Mouse (Mus musculus) embryonic fibroblast, embryonic 13.5 days (primary cell): ENCODE data around the gene Nox1. TPM values are rescaled to one million over a fixed set of nuclear protein-coding genes. Genes with fewer than 3 reads are reported as not detected.

Experiments
- H3K27ac ChIP-seq: 2 replicates; pipeline ENCODE4 v1.5.1; 2012; ENCODE audit warnings: low read length, control low read depth, inconsistent platforms; ENCODE audit not compliant: insufficient read depth
- H3K4me1 ChIP-seq: 2 replicates; pipeline ENCODE4 v1.6.1; 2011; ENCODE audit warnings: low read length; ENCODE audit not compliant: control insufficient read depth, insufficient read depth
- H3K4me3 ChIP-seq: 2 replicates; pipeline ENCODE4 v1.5.1; 2011; ENCODE audit warnings: mild to moderate bottlenecking, control low read depth, low read length; ENCODE audit not compliant: insufficient read depth
- CTCF ChIP-seq: IDR thresholded peaks from 2 replicates; pipeline ENCODE4 v1.5.1; 2011; ENCODE audit warnings: mild to moderate bottlenecking, control low read depth, low read length, moderate library complexity, borderline replicate concordance; ENCODE audit not compliant: insufficient read depth
- POLR2A ChIP-seq: IDR thresholded peaks from 2 replicates; pipeline ENCODE4 v1.6.1; 2011; ENCODE audit warnings: low read depth, mild to moderate bottlenecking, control low read depth, low read length, moderate library complexity
- polyA plus RNA-seq: library from polyadenylated mRNA; stranded (reverse); fragments of >200 nt; gene quantifications from 2 replicates; pipeline ENCODE4 v1.2.4, GENCODE M21; 2011; ENCODE audit warnings: low read depth; ENCODE audit not compliant: missing spikeins, insufficient read length

Nox1 gene
- polyA plus RNA-seq = 0.37 and 0.65 TPM in 2 replicates

- no peak within 1 kb of the TSS; the same call in 1 of the 2 replicates for H3K27ac ChIP-seq
- no peak within 1 kb of the TSS for H3K4me3 ChIP-seq
- TF ChIP-seq POLR2A (no peak), CTCF (no peak)
- no peaks in the 10 kb centered on the region; the same call in 1 of the 2 replicates for H3K4me1 ChIP-seq
These were observed at the start of gene Nox1 for GRCm38 (mm10) chrX:134221856-134222255. Nox1 (minus strand) TSS chrX:134221956.

- Histone ChIP-seq H3K27ac (no peak overlapping the region), H3K4me1 (no peaks in the 10 kb centered on the region), H3K4me3 (no peak overlapping the region)
- no peak for TF ChIP-seq CTCF
- no peak for TF ChIP-seq POLR2A
These were observed 40.4 kb upstream of the Nox1 start for GRCm38 (mm10) chrX:134262129-134262528.

GRCm38 (mm10) chrX:134261191-134261590, 39.4 kb upstream of the Nox1 start:
- Histone ChIP-seq H3K4me3 (no peak overlapping the region), H3K4me1 (no peaks in the 10 kb centered on the region), H3K27ac (no peak overlapping the region)
- TF ChIP-seq POLR2A = no peak
- TF ChIP-seq CTCF = no peak

- no peaks in the 10 kb centered on the region for H3K4me1 ChIP-seq
- H3K4me3 ChIP-seq = no peak overlapping the region
- TF ChIP-seq POLR2A = no peak
- no peak for TF ChIP-seq CTCF
- no peak overlapping the region for H3K27ac ChIP-seq
These were observed 26.4 kb upstream of the Nox1 start for GRCm38 (mm10) chrX:134248202-134248601.

GRCm38 (mm10) chrX:134245946-134246345, 24.2 kb upstream of the Nox1 start:
- Histone ChIP-seq H3K27ac (no peak overlapping the region), H3K4me3 (no peak overlapping the region), H3K4me1 (no peaks in the 10 kb centered on the region)
- TF ChIP-seq POLR2A = no peak
- TF ChIP-seq CTCF = no peak

GRCm38 (mm10) chrX:134238266-134238665, 16.5 kb upstream of the Nox1 start:
- H3K27ac ChIP-seq = no peak overlapping the region
- no peak for TF ChIP-seq CTCF
- TF ChIP-seq POLR2A = no peak
- no peaks in the 10 kb centered on the region for H3K4me1 ChIP-seq
- no peak overlapping the region for H3K4me3 ChIP-seq

GRCm38 (mm10) chrX:134233048-134233447, 11.3 kb upstream of the Nox1 start:
- no peak overlapping the region for H3K4me3 ChIP-seq
- TF ChIP-seq POLR2A (no peak), CTCF (no peak)

GRCm38 (mm10) chrX:134220618-134221017, 1.1 kb downstream of the Nox1 start:
- H3K4me3 ChIP-seq = no peak overlapping the region
- no peak overlapping the region; the same call in 1 of the 2 replicates for H3K27ac ChIP-seq
- TF ChIP-seq CTCF (no peak), POLR2A (no peak)
- H3K4me1 ChIP-seq = no peaks in the 10 kb centered on the region; the same call in 1 of the 2 replicates

More at GRCm38 (mm10) chrX:134233048-134233447, 11.3 kb upstream of the Nox1 start:
- Histone ChIP-seq H3K27ac (no peak overlapping the region), H3K4me1 (no peaks in the 10 kb centered on the region)

GRCm38 (mm10) chrX:134218161-134218560, 3.6 kb downstream of the Nox1 start:
- H3K27ac ChIP-seq = no peak overlapping the region

GRCm38 (mm10) chrX:134211151-134211642, 10.6 kb downstream of the Nox1 start:
- TF ChIP-seq CTCF (no peak), POLR2A (no peak)
- Histone ChIP-seq H3K4me3 (no peak overlapping the region), H3K27ac (no peak overlapping the region), H3K4me1 (no peaks in the 10 kb centered on the region)

More at GRCm38 (mm10) chrX:134218161-134218560, 3.6 kb downstream of the Nox1 start:
- H3K4me1 ChIP-seq = no peaks in the 10 kb centered on the region; the same call in 1 of the 2 replicates
- H3K4me3 ChIP-seq = no peak overlapping the region
- TF ChIP-seq POLR2A = no peak
- no peak for TF ChIP-seq CTCF
